Mouse (Mus musculus): Measurements from ENCODE around the gene P2ry12.

DNA sequence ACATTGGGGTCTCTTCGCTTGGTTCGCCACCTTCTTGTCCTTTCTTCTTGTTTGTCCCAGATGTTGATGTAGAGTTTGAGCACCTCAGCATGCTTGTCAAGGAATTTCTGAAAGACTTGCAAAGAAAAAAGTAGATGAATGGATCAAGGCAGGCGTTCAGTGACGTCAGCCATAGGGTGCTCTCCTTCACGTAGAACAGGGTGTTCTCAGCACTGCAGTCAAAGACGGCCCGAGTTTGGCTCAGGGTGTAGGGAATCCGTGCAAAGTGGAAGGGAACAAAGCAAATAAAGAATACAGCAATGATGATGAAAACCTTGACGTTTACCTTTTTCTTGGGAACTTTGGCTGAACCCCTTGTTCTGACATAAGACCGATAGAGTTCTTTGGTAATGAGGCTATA, 45.5 kb downstream of the P2ry12 start:
- no peak for TF ChIP-seq CTCF (IDR thresholded peaks at IDR 0.05)
- TF ChIP-seq EP300 (IDR thresholded peaks at IDR 0.05): no peak
